Mouse (Mus musculus): ENCODE data around the gene Tamm41.

DNA sequence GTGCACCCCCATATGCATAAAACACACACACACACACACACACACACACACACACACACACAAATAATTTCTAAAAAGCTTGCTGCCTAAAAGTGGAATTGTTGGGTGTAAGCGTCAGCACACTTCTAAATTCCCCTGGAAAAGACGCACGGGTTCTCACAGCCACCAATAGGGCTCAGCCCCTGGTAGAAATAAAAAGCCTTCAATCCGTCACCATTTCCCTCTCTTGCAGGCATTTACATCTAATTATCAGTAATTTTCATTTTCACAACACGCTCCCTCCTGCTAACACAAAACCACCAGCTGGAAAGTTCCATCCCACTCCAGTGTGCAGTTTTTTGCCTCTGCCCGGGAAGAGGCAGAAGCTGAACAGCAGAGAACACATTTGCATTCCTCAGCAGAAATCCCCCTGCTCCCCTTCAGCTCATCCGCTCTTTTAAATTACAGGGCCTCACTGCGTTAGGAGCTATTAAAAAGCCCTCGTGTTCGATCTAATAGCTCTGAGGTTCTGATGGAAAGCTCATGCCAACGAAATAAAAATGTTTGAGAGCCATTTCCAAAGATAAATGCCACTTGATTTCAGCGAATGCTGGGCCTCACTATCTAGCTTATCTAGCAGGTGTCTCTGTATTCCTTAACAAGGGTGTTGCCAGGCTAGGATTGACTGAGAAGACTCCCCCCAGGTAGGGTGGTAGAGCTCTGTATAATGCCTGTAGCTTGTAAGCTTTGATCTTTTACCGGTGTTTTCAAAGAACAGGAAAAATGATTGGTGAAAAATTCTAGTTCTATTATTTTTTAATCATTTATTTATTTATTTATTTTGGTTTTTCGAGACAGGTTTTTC is 6.2 kb upstream of the Tamm41 start:
- TF ChIP-seq POLR2A (IDR thresholded peaks at IDR 0.05; ENCODE audit: control insufficient read depth, extremely low read depth, insufficient read depth, low read length, poor library complexity) (no peak), CTCF (IDR thresholded peaks at IDR 0.05; ENCODE audit: borderline replicate concordance, control insufficient read depth, extremely low read depth, insufficient read depth, low read length, poor library complexity) (no peak)

Data from thymus, adult 2 months (tissue).